Mouse (Mus musculus): ENCODE measurements around the gene Akr1c13.

The Akr1c13 gene

GRCm38 (mm10) chr13:4190904-4191303 lies at the start of gene Akr1c13:
Gene Akr1c13 (plus strand): TSS chr13:4191150.
- no peak for TF ChIP-seq GATA4 (IDR thresholded peaks at IDR 0.05; ENCODE audit: insufficient replicate concordance, low read length)

DNA sequence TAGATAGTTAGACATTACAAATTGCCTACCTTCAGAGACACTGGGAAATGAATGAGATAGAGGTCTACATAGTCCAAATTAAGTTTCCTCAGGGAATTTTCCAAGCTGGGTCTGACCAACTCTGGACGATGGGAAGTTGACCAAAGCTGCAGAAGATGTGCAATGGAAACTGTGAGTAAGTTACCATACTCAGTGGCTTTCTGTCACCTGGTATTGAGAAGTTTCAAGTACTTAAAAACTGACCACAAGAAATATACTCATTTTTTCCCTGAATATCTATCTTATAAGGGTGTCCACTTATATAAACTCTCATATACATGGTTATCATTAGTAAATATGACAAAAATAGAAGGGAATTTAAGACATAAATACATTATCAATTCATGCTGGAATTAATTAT lies 46.7 kb upstream of the Akr1c13 start:
- TF ChIP-seq GATA4 (IDR thresholded peaks at IDR 0.05; ENCODE audit: insufficient replicate concordance, low read length) = no peak

DNA sequence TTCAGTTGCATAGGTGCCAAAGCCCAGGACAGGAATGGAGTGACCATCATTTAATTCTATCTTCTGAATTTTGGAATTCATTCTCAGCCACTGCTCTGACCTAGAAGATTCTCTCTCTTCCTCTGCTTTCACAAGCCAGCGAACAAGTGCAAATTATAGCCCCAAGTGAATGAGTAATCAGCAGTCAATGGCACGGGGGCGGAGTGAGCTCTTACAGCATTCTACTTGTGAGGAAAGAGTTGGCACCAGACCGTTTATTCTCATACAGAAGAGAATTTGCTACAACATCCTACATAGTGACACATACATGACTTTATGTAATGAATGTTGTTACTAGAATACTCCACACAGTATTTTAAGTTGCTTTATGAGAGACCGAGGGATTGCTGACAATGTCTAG lies 40.4 kb upstream of the Akr1c13 start, which contains the start of gene Akr1c18:
Gene Akr1c18, minus strand, starts transcription at position 137 of the 400 bp plus-strand sequence.
- TF ChIP-seq GATA4 (IDR thresholded peaks at IDR 0.05; ENCODE audit: insufficient replicate concordance, low read length) = no peak

GRCm38 (mm10) chr13:4152908-4153307 lies 38.0 kb upstream of the Akr1c13 start:
- TF ChIP-seq GATA4 (IDR thresholded peaks at IDR 0.05; ENCODE audit: insufficient replicate concordance, low read length) = no peak

DNA sequence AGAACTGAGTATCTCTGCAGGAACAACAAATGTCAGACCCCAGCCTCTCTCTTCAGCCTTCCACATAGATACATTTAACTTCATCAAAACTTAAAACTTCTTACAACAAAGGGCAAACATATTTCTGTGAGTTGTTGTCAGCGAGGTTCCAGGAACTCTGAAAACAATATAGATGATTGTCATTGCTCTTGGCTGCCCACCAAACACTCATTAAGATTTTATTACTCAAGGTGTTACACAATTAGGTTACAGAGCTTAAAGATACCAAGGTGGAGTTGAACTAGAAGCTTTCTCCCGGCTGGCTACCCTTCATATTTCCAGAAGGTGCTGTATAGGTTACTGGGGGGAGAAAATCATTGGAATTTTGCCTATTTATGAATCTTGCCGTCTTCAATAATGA lies 37.4 kb upstream of the Akr1c13 start:
- no peak for TF ChIP-seq GATA4 (IDR thresholded peaks at IDR 0.05; ENCODE audit: insufficient replicate concordance, low read length)

- TF ChIP-seq GATA4 (IDR thresholded peaks at IDR 0.05; ENCODE audit: insufficient replicate concordance, low read length) = no peak
Measured at GRCm38 (mm10) chr13:4155286-4155685, 35.7 kb upstream of the Akr1c13 start.

GRCm38 (mm10) chr13:4168006-4168405 lies 22.9 kb upstream of the Akr1c13 start:
- no peak for TF ChIP-seq GATA4 (IDR thresholded peaks at IDR 0.05; ENCODE audit: insufficient replicate concordance, low read length)

GRCm38 (mm10) chr13:4172978-4173377 lies 18.0 kb upstream of the Akr1c13 start:
- no peak for TF ChIP-seq GATA4 (IDR thresholded peaks at IDR 0.05; ENCODE audit: insufficient replicate concordance, low read length)

DNA sequence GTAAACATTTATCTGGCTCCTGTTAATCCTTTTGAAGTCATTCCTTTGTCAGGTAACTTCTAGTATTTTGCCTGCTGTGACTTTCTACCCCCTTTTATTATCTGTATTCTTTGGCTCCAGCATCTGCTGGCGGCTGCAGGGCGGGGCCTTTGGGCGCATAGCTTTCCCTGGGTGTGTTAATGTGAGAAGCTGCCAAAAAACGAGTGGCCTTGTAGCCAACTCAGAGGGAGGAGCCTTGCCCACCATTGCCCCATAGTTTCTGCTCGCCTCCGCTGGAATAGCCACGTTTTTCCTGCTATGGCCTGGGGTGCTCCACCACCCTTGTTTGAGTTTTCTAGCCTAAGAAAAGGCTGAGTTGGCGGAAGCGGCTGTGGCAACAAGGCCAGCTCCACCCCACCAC lies 7.8 kb upstream of the Akr1c13 start:
- no peak for TF ChIP-seq GATA4 (IDR thresholded peaks at IDR 0.05; ENCODE audit: insufficient replicate concordance, low read length)

GRCm38 (mm10) chr13:4186641-4187411 lies 4.1 kb upstream of the Akr1c13 start:
- TF ChIP-seq GATA4 (IDR thresholded peaks at IDR 0.05; ENCODE audit: insufficient replicate concordance, low read length) = peak; percentile 69; the same call in 1 of the 2 replicates

GRCm38 (mm10) chr13:4188174-4188573 lies 2.8 kb upstream of the Akr1c13 start:
- TF ChIP-seq GATA4 (IDR thresholded peaks at IDR 0.05; ENCODE audit: insufficient replicate concordance, low read length) = no peak

DNA sequence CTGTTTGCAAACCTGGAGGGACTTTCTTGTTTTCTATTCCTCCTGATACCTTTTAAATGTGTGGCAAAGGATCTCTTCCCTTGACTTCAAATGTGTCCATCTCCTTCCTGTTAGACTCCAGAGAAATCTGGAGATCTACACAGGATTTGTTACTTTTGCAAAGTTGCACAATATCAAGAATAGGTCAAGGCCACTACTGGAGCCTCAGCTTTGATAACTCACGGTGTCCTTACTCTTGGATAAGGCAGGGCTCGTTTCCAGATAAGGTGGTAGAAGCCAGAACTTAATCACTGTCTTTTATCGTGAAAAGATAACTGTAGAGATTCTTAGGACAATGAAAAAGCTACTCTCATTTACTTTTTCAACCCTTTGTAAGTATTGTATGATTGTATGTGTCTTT lies 1.6 kb downstream of the Akr1c13 start:
- no peak for TF ChIP-seq GATA4 (IDR thresholded peaks at IDR 0.05; ENCODE audit: insufficient replicate concordance, low read length)

- TF ChIP-seq GATA4 (IDR thresholded peaks at IDR 0.05; ENCODE audit: insufficient replicate concordance, low read length) = peak; percentile 82
Measured at GRCm38 (mm10) chr13:4206147-4206903, 15.4 kb downstream of the Akr1c13 start.

GRCm38 (mm10) chr13:4211560-4212299 lies 20.8 kb downstream of the Akr1c13 start:
- no peak for TF ChIP-seq GATA4 (IDR thresholded peaks at IDR 0.05; ENCODE audit: insufficient replicate concordance, low read length)

- TF ChIP-seq GATA4 (IDR thresholded peaks at IDR 0.05; ENCODE audit: insufficient replicate concordance, low read length) = no peak
Measured at GRCm38 (mm10) chr13:4212309-4212708, 21.4 kb downstream of the Akr1c13 start.
